Mouse (Mus musculus): ENCODE data around the gene Frmpd2.

DNA sequence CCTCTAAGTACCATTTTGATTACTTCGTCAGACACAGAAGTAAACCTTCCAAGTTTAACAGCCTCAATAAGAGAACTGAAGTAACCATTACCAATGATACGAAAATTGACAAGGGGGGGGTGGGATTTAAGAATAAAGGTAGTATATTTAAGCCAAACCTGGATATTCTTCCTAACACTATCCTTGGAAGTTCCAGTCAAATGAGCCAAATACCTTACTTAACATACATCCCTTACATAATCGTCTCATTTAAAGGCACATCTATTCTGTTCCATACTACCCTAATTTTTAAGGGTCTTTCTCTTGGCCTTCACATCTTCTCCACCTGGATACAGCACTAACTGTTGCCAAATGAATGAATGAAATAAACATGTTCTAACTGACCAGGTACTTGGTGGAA lies 25.5 kb upstream of the Frmpd2 start:
- TF ChIP-seq CTCF (IDR thresholded peaks at IDR 0.05; ENCODE audit: low read depth, low read length) (no peak), EP300 (IDR thresholded peaks at IDR 0.05; ENCODE audit: insufficient read depth, low read depth, low read length) (no peak)

All from ES-Bruce4 (cell line).